Mouse (Mus musculus) layer of hippocampus, adult 9-11 months (tissue): Measurements from ENCODE around the gene Pcp4l1.
"Not testable (repeated sequence)": the region's sequence is repeated elsewhere in the genome, so short reads cannot be mapped to it uniquely, and the experiment has no call there.

ENCODE experiments used
- DNase-seq: peaks from one replicate; pipeline ENCODE4 v3.0.0; 2022

Gene Pcp4l1

GRCm38 (mm10) chr1:171187851-171188700 lies 8.0 kb downstream of the Pcp4l1 start:
- no peak for DNase-seq

- no peak for DNase-seq
These were observed 10.4 kb downstream of the Pcp4l1 start for GRCm38 (mm10) chr1:171185655-171186054.

- no peak for DNase-seq
These were observed 11.8 kb downstream of the Pcp4l1 start for GRCm38 (mm10) chr1:171184314-171184713.

- DNase-seq: peak; percentile 38
These were observed 12.4 kb downstream of the Pcp4l1 start for GRCm38 (mm10) chr1:171183620-171184019.

GRCm38 (mm10) chr1:171183025-171183424 lies 13.0 kb downstream of the Pcp4l1 start:
- DNase-seq: no peak

- DNase-seq: no peak
These were observed 16.4 kb downstream of the Pcp4l1 start for GRCm38 (mm10) chr1:171179487-171180171.

GRCm38 (mm10) chr1:171172779-171173178 lies 23.3 kb downstream of the Pcp4l1 start:
- DNase-seq: no peak

GRCm38 (mm10) chr1:171171138-171171537 lies 24.9 kb downstream of the Pcp4l1 start:
- no peak for DNase-seq

GRCm38 (mm10) chr1:171169913-171170312 lies 26.2 kb downstream of the Pcp4l1 start:
- DNase-seq: no peak

- DNase-seq: no peak
These were observed 27.2 kb downstream of the Pcp4l1 start for GRCm38 (mm10) chr1:171168906-171169305.

- DNase-seq: no peak
These were observed 30.3 kb downstream of the Pcp4l1 start for GRCm38 (mm10) chr1:171165629-171166345.

- no peak for DNase-seq
These were observed 31.8 kb downstream of the Pcp4l1 start for GRCm38 (mm10) chr1:171164258-171164657.

- DNase-seq: no peak
These were observed 33.5 kb downstream of the Pcp4l1 start for GRCm38 (mm10) chr1:171162526-171162925.

- DNase-seq: no peak
These were observed 36.5 kb downstream of the Pcp4l1 start for GRCm38 (mm10) chr1:171159485-171159975.

GRCm38 (mm10) chr1:171157965-171158364 lies 38.1 kb downstream of the Pcp4l1 start:
- no peak for DNase-seq

GRCm38 (mm10) chr1:171156644-171157043 lies 39.4 kb downstream of the Pcp4l1 start:
- no peak for DNase-seq

- DNase-seq: no peak
These were observed 44.1 kb downstream of the Pcp4l1 start for GRCm38 (mm10) chr1:171151966-171152365.

GRCm38 (mm10) chr1:171150838-171151391 lies 45.2 kb downstream of the Pcp4l1 start:
- peak; percentile 18 for DNase-seq

GRCm38 (mm10) chr1:171149974-171150760 lies 45.9 kb downstream of the Pcp4l1 start, which contains the start of the genes Sdhc and Mpz:
Gene Sdhc, minus strand, starts transcription at chr1:171150603.
Gene Mpz, plus strand, starts transcription at chr1:171150711.
- peak; percentile 94 for DNase-seq

- DNase-seq: not testable (repeated sequence)
These were observed 53.1 kb downstream of the Pcp4l1 start for GRCm38 (mm10) chr1:171142981-171143380.

- DNase-seq: not testable (repeated sequence)
These were observed 58.4 kb downstream of the Pcp4l1 start for GRCm38 (mm10) chr1:171137486-171138155.
